Mouse (Mus musculus) gastrocnemius, postnatal 4 days (tissue): ENCODE measurements around the gene Olfr212. TPM values are rescaled to one million over a fixed set of nuclear protein-coding genes. Genes with fewer than 3 reads are reported as not detected.
"Not testable (repeated sequence)": the region's sequence is repeated elsewhere in the genome, so short reads cannot be mapped to it uniquely, and the experiment has no call there.

Source experiments
- DNase-seq, 2 experiments: peaks; one replicate each; pipeline ENCODE4 v3.0.0; 2021 to 2022; ENCODE audit warnings: low spot score in 2 of 2, mixed read lengths in 2 of 2
- long read RNA-seq, 2 experiments: library from polyadenylated mRNA; stranded (forward); transcript quantifications; one replicate each; pipeline ENCODE4 v2.0.0; 2021
- total RNA-seq, 2 experiments: library from RNA; stranded (reverse); gene quantifications; 2 replicates each; pipeline ENCODE4 v1.2.3; 2021

Gene Olfr212
- total RNA-seq = not detected
- long read RNA-seq, experiment 1 = 0 reads
- long read RNA-seq, experiment 2 = 0 reads

DNA sequence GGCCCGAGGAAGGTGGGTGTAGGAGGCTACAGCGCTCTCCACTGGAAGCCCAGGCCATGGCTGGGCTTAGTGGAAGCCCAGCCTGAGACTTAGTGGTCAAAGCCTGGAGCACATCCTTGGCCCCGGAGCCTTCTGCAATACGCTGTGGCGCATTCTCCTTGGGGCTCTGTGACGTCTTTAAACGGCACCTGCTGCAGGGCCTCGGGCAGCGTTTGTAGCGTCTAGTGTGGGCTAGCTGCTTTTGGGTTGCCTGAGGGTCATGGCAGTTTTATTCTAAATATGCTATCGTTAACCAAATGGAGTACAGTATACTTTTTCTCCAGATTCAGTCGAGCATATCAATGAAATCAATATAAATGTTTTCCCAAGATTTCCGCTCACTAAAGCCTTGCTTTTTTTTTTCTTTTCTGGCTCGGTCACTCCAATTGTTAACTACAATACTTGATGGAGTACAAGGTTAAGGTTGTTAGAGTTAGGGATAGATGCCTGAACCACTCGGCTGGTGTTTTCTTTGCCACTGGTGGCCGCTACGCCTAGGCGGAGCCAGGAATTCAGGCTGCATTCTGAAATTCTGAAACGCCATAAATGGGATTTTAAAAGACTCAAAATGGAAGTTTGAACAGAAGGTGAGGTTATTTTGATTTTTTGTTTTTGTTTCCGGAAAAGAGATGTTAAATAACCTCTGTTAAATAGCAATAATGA, at the start of gene Olfr212:
Olfr212 (plus strand) TSS at position 215 of the 702 bp plus-strand sequence.
- DNase-seq = not testable (repeated sequence)

DNA sequence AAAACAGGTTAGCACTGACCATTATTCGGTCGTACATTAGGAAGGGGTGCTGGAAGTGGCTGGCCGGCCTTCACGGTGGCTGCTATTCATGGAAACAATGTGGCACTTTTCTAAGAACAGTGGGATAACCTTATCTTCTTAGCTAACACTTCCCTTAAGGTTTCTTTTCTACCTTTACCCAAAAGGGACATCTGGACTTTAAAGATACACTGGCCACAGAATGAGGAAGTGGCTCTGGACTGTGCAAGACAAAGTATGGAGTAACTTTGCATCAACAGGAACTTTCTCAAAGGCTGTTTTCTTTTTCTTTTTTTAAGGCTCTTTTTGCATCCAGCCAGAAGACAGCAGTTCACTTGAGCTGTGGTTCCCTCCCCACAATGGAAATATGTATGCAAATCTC, 47.6 kb upstream of the Olfr212 start:
- DNase-seq = no peak

DNA sequence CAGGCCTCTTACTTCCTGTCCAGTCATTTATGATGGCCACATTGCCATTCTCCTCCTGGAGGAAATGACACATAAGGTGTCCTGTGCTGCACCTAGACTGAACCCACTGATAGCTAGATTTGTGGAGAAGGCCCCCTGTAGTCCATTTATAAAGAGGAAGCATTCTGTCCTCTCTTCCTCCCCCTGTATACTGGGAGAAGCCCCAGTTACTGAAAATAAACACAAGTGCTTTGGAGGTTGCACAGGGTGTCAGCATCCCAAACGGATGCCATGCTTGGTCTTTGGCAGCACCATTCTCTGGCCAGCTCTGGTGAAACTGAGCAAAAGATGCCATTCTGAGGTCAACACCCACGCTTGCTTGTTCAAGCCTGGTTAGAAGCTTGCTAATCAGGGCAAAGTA, 47.1 kb upstream of the Olfr212 start:
- DNase-seq = no peak

DNA sequence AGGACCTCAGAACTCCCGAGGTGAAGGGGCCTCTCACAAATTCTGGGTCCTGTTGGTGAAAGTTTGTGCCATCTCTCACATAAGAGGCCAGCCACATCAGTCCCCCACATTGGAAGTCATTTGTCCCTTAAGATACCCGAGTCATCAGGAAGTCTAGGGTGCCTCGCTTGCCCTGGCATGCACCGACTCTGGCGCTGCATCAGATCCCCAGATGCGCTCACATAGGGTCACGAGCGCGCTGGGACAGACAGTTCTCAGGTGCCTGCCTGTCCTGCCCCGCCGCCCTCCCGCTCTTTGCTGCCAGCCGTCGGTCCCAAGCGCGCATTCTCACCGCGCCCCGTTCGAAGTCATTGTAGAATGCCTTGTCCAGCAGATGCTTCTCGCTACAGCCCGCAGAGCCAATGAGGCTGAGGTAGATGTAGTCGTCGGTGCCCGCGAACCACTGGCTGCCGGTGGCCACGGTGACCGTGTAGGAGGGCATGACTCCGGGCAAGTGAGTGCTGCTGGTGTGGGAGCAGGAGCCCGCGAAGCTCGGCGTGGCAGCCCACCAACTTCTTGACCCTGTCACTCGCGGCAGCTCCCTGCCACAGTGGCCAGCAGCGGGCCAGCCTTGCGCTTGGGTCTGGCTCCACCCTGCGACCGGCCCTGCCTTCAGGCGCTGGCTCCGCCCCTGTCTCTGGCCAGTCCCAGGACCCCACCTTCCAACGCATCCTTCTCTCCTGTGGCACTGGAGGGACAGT, 45.6 kb upstream of the Olfr212 start, which contains the start of gene Alox5:
Alox5 (minus strand) TSS at position 635 of the 740 bp plus-strand sequence.
- DNase-seq = peak in 1 of 2 experiments; percentile 35

DNA sequence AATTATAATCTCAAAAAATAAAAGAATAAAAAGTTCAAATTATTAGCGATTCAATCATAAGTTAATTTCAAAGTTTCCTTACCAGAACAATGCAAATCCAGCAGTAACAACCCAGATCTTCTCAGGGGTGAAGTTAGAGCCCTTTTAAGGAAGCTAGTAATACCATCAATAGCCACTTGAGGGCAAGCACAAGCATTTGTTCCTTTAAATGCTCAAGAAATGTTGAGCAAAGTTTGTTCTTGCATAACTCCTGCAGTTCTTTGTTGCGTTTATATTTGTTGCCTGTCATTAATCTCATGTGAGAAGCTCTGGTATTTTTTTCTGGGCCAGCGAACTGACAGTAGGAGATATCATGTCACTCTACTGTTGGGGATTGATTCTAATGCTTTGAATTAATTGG, 38.2 kb upstream of the Olfr212 start:
- no peak for DNase-seq

DNA sequence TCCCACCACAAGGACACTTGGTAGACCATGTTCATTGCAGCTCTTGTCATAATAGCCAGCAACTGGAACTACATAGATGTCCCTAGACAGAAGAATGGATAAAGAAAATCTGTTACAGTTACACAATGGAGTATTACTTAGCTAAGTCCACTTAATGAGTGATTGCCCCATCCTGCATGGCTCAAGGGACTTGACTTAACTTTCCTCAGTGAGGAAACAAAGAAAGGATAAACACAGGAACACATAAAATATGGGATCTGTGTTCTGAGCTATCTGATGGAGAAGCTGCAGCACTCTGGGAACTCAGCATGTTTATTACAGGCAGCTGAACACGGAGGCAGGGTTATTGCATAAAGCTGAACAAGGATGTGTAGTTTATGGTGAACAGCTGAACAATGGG, 21.2 kb upstream of the Olfr212 start:
- no peak for DNase-seq

DNA sequence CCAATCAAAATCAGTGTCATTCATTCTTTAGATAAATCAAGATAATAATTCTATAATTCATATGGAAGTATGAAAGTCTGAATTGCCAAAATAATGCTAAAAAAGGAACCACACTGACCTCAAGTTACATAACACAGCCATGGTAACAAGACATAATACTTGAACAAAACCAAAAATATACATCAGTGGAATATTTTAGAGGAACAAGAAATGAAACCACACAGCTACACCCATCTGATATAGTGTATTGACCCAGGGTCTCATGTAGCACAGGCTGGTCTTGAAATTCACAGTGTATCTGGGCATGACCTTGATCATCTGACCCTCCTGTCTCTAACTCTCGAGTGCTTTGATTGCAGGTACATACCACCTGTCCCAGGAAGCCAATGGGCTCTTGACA, 19.5 kb upstream of the Olfr212 start:
- no peak for DNase-seq

DNA sequence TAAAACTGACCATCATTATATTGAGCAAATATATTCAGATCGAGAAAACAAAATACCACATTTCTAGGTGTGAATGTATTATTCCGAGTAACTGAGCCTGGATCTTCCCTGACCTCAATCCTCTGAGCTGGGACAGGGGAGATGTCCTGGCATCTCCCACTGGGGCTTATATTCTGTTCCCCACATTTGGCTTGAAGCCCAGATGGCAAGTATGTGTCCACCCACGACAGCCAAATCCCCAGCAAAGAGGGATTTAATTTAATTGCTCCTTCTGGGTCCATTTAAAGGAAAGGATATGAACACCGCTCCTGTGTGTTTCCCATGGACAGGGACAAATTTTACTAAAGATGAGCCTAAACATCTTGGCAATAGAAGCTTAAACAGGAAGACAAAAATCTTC, 17.5 kb upstream of the Olfr212 start, which contains the start of gene Olfr211:
Olfr211 (plus strand) TSS at position 301 of the 400 bp plus-strand sequence.
- DNase-seq = no peak

DNA sequence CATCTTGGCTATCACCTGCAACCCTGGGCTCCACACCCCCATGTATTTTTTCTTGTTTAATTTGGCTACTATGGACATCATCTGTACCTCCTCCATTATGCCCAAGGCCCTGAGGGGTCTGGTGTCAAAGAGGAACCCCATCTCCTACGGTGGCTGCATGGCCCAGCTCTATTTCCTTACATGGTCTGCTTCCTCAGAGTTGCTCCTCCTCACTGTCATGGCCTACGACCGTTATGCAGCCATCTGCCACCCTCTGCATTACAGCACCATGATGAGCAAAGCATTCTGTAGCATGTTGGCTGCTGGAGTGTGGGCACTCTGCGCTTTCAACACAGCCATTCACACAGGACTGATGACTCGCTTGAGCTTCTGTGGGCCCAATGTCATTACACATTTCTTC, 12.6 kb upstream of the Olfr212 start:
- DNase-seq = no peak

DNA sequence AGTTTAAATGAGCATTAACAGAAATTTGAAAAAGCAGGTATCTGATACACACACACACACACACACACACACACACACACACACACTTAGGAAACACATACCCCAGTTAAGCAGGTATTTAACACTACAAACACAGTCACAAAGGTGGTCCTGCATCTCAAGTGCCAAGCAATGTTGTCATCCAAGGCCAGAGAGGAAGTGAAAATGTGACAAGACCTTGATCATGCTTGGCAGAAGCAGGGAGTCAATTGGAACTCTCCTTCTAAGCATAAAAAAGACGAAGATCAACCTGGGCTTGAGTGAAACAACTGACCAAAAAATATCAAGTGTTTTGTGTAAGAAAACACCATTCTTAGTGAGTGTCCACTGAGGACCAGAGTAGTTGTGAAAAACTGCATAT, 10.4 kb upstream of the Olfr212 start:
- DNase-seq = no peak

DNA sequence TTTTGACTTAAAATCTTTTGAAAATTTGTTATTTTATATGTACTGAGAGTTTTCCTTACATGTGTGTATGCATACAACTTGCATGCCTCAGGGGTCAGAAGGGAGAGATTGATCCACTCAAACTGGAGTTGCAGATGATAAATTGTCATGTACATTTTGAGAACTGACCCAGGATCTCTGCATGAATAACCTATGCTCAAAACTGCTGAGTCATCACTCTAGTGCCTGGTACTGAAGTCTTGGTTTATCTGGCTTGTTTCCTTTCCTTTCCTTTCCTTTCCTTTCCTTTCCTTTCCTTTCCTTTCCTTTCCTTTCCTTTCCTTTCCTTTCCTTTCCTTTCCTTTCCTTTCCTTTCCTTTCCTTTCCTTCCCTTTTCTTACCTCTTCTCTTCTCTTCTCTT, 8.5 kb downstream of the Olfr212 start:
- DNase-seq = no peak

DNA sequence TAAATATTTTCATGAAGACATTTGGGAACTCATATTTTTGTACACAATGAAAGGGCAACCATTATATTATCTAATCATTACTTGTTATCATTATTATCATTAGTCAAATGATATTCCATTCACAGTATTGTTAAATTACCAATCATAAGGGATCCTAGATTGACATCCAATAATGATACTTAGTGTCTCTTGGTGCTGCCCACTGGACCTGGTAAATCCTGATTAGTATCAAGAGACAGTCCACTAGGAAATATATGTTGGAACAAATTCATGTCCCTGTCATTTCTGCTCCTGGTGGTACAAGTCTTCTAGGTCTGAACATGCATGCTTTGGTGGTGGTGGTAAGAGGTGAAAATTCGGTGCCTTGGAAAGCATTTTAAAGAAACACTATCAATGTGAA, 31.8 kb downstream of the Olfr212 start, which contains the start of gene Olfr213:
Olfr213 (plus strand) TSS at position 301 of the 400 bp plus-strand sequence.
- DNase-seq = no peak

DNA sequence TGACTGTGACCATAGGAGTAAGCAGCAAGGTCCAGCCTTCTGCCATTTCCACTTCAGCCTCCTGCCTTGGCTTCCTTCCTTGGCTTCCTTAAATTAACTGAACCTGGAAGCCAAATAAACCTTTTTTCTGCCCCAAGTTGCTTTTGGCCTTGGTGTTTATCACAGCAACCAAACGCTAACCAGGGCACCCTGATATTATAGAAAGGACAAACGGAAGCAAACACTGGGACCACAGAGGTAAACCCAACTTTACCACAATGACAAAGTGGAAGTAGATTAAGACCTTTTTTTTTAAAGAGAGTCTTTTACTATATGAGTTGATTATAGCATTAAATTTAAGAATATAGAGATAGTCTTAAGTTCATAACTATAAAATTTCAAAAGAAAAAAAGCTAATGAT, 36.2 kb downstream of the Olfr212 start:
- no peak for DNase-seq

DNA sequence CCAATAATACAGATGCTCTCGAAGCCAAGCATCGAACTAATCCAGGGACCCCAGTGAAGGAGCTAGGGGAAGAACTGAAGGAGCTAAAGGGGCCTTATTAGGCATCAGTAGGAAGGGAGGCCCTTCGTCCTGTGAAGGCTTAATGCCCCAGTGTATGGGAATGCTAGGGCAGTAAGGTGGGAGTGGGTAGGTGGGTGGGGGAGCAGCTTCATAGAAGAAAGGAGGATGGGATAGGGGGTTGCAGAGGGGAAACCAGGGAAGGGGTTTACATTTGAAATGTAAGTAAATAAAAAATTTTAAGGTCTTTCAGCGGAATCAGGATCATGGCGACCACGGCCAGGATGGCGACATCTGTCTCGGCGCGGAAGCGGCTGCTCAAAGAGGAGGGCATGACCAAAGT, 44.5 kb downstream of the Olfr212 start, which contains the start of gene Gm5580:
Gm5580 (plus strand) TSS at position 301 of the 400 bp plus-strand sequence.
- not testable (repeated sequence) for DNase-seq

DNA sequence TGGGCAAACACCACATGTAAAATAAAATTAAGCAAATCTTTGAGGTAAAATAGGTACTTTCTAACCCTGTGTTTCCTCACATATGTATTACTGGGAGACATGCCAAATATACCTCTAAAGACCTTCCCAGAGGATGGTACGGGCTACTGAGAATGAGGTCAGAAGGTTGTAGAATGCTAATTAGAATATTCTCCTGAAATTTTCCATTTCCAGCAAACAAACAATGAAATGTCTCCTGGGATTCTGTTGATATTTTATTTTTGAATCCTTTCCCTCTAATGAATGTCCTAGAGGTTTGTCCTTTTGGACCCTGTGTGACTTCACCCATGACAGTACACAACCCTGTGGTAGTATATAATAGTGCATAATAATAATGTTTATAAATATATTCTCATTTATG, 47.6 kb downstream of the Olfr212 start, which contains the start of gene Olfr214:
Olfr214 (plus strand) TSS at position 301 of the 400 bp plus-strand sequence.
- DNase-seq = no peak

DNA sequence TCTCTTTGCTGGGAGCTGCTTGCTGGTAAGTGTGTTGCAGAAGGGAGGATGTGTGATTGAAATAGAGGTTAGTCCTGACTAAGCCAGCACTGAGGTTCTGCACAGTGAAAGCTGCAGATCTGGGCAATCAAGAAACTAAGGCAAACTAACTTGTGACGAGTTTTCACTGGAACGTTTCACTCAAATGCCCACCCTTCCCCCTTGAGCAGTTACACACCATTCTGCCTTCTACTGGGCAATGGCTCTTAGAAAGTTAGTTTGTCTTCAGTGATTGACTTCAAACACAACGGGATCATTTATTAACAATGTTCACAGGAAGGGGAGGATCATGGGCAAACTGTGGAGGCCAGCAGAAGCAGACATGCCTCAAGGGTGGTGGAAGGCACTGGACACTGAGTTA, 48.6 kb downstream of the Olfr212 start:
- no peak for DNase-seq

Other genes starting within 250 kb of the Olfr212 start
- 1 to 10 TPM; 3.9 to 4.7 TPM for gene Zfand4, start 242.3 kb upstream of the Olfr212 start, total RNA-seq
- gene March8, start 168.5 kb upstream of the Olfr212 start, total RNA-seq = 10 to 100 TPM; 36.8 to 41.1 TPM
- gene Alox5, start 45.3 kb upstream of the Olfr212 start, total RNA-seq = 1 to 10 TPM; 3.6 to 4.1 TPM
- not detected for gene Olfr211, start 17.4 kb upstream of the Olfr212 start, total RNA-seq
- gene Olfr213, start 31.9 kb downstream of the Olfr212 start, total RNA-seq = not detected
- 1 to 10 TPM; 2.7 to 3.4 TPM for gene Gm5580, start 44.6 kb downstream of the Olfr212 start, total RNA-seq
- not detected for gene Olfr214, start 47.7 kb downstream of the Olfr212 start, total RNA-seq
- gene Olfr215, start 77.7 kb downstream of the Olfr212 start, total RNA-seq = not detected
- gene Zfp422, start 122.5 kb downstream of the Olfr212 start, total RNA-seq = 10 to 100 TPM; 29.6 to 30.9 TPM
- gene Depp1, start 144.1 kb downstream of the Olfr212 start, total RNA-seq = 10 to 100 TPM; 11.5 to 14.1 TPM
- gene Rassf4, start 167.4 kb downstream of the Olfr212 start, total RNA-seq = 10 to 100 TPM; 14.5 to 14.7 TPM
- 1 to 10 TPM; 2.3 to 6.3 TPM for gene Tmem72, start 210.4 kb downstream of the Olfr212 start, total RNA-seq